Mouse (Mus musculus) adrenal gland (tissue): ENCODE results near the gene Sv2a.
"Not testable (repeated sequence)": the region's sequence is repeated elsewhere in the genome, so short reads cannot be mapped to it uniquely, and the experiment has no call there.

Source experiments
- intact Hi-C: fragments of 180-260 bp; cut with DNase I; formaldehyde crosslinking; loops from one replicate; pipeline ENCODE4 v1.15.1; 2025

Gene Sv2a

GRCm38 (mm10) chr3:96172197-96173178 is 8.5 kb upstream of the Sv2a start, which contains the start of gene Sf3b4:
Gene Sf3b4, plus strand, starts transcription at chr3:96172332.
- intact Hi-C loops = no loop called here

- intact Hi-C loops = no loop called here
Measured at GRCm38 (mm10) chr3:96173185-96173584, 7.8 kb upstream of the Sv2a start.

GRCm38 (mm10) chr3:96174042-96174441 is 6.9 kb upstream of the Sv2a start:
- intact Hi-C loops = not testable (repeated sequence)

GRCm38 (mm10) chr3:96175251-96175650 is 5.7 kb upstream of the Sv2a start:
- intact Hi-C loops = no loop called here

- intact Hi-C loops = no loop called here
Measured at GRCm38 (mm10) chr3:96178427-96178826, 2.5 kb upstream of the Sv2a start.

- intact Hi-C loops = no loop called here
Measured at GRCm38 (mm10) chr3:96178902-96179301, 2.0 kb upstream of the Sv2a start.

GRCm38 (mm10) chr3:96179531-96179930 is 1.4 kb upstream of the Sv2a start:
- intact Hi-C loops = no loop called here

GRCm38 (mm10) chr3:96181510-96182381 is 795 bp downstream of the Sv2a start:
- intact Hi-C loops = no loop called here

- intact Hi-C loops = no loop called here
Measured at GRCm38 (mm10) chr3:96182382-96182776, 1.4 kb downstream of the Sv2a start.

- intact Hi-C loops = no loop called here
Measured at GRCm38 (mm10) chr3:96192977-96193376, 12.0 kb downstream of the Sv2a start.

- intact Hi-C loops = no loop called here
Measured at GRCm38 (mm10) chr3:96194966-96195365, 14.0 kb downstream of the Sv2a start.

- intact Hi-C loops = no loop called here
Measured at GRCm38 (mm10) chr3:96195616-96196313, 14.8 kb downstream of the Sv2a start.

GRCm38 (mm10) chr3:96196437-96197128 is 15.6 kb downstream of the Sv2a start:
- intact Hi-C loops = no loop called here

- intact Hi-C loops = no loop called here
Measured at GRCm38 (mm10) chr3:96197129-96197749, 16.3 kb downstream of the Sv2a start.

- intact Hi-C loops = no loop called here
Measured at GRCm38 (mm10) chr3:96198181-96198580, 17.2 kb downstream of the Sv2a start.

- intact Hi-C loops = not testable (repeated sequence)
Measured at GRCm38 (mm10) chr3:96198601-96199251, 17.8 kb downstream of the Sv2a start.

- intact Hi-C loops = no loop called here
Measured at GRCm38 (mm10) chr3:96199731-96200130, 18.8 kb downstream of the Sv2a start.

GRCm38 (mm10) chr3:96207819-96208218 is 26.9 kb downstream of the Sv2a start:
- intact Hi-C loops = no loop called here

- intact Hi-C loops = no loop called here
Measured at GRCm38 (mm10) chr3:96209242-96209641, 28.3 kb downstream of the Sv2a start.
